Mouse (Mus musculus): ENCODE data around the gene Wdr78. TPM values are rescaled to one million over a fixed set of nuclear protein-coding genes. Genes with fewer than 3 reads are reported as not detected.

Gene Wdr78
- polyA plus RNA-seq, 1 experiment from 2014 or later: 2.2 TPM

DNA sequence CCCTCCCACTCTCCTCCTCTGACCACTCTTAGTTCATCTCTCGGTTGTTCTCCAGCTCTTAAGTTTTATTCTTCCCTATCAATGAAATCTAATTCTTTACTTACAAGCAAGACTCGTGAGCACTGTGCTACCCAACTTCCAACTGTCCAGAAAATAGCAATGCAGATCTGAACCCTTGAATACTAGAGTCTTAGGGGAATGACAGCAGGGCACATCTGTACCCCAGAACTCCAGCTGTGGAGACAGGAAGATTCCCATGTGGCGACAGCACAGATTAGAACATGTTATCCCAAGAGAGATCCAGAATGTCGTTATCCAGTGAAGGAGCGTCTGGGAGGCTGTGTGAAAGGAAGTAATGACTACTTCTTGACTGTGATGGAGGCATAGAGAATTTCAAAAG is 108.1 kb downstream of the Wdr78 start:
- no peak overlapping the region for H3K4me2 ChIP-seq
- no peak overlapping the region for H3K9ac ChIP-seq (ENCODE audit: low read depth, low read length)
- peaks cover 3% of the 10 kb centered on the region; the same call in 1 of the 2 replicates for H3K4me1 ChIP-seq (ENCODE audit: control insufficient read depth, insufficient read depth, low read length)
- H3K27me3 ChIP-seq (ENCODE audit: control insufficient read depth, insufficient read depth, low read length): no peaks in the 10 kb centered on the region
- 58% methylated on average over 5 of the region's 5 CpGs for WGBS (ENCODE audit: insufficient replicate concordance)
- H3K27ac ChIP-seq (ENCODE audit: low read depth, low read length): no peak overlapping the region
- no peaks in the 10 kb centered on the region for H3K9me3 ChIP-seq (replicated peaks; ENCODE audit: control insufficient read depth, low read length)
- ATAC-seq (replicated peaks; ENCODE audit: insufficient number of reproducible peaks, low FRiP score, low TSS enrichment): no peak
- H3K4me3 ChIP-seq (ENCODE audit: low read depth, low read length): no peak overlapping the region
- no peaks in the 10 kb centered on the region for H3K36me3 ChIP-seq (ENCODE audit: control insufficient read depth, insufficient read depth, low read length)

DNA sequence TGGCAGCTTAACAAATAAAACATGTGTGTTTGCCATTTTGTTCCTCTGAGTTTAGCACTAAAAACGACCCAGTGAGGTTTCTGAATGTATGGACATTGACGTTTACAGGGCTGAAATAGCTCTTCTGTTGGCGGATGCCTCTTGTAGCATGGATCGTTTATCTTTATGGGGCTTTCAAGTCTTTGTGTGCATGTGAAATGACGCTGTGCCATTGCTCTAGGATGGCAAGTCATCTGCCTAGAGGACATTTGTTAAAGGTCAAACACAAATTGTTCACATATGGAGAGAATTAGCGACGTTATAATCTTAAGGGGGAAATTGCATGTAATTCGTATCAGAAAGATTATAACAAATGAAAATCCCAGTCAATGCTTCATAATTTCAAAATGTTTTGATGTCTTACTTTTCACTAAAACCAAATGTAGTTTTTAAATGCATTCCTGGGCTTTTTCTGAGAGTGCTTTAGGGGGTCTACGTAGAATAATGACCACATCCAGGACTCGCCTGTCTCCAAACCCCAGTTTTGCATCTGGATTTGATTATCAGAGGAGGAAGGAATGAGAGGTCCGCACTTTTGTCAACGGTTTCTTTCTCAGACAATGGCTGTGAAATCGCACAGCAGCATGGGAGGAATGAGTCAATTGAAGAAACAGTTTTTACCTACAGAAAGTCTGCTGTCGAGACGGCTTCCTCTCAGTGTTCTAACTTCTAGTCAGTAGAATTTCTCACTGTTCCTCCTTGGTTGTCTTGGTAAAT is 109.0 kb downstream of the Wdr78 start:
- H3K4me2 ChIP-seq: no peak overlapping the region
- H3K27ac ChIP-seq (ENCODE audit: low read depth, low read length): no peak overlapping the region
- no peak overlapping the region for H3K4me3 ChIP-seq (ENCODE audit: low read depth, low read length)
- H3K4me1 ChIP-seq (ENCODE audit: control insufficient read depth, insufficient read depth, low read length): peaks cover 3% of the 10 kb centered on the region; the same call in 1 of the 2 replicates
- WGBS (ENCODE audit: insufficient replicate concordance): 57% methylated on average over 15 of the region's 15 CpGs
- no peak for ATAC-seq (replicated peaks; ENCODE audit: insufficient number of reproducible peaks, low FRiP score, low TSS enrichment)
- no peaks in the 10 kb centered on the region for H3K36me3 ChIP-seq (ENCODE audit: control insufficient read depth, insufficient read depth, low read length)
- H3K27me3 ChIP-seq (ENCODE audit: control insufficient read depth, insufficient read depth, low read length): no peaks in the 10 kb centered on the region
- H3K9ac ChIP-seq (ENCODE audit: low read depth, low read length): no peak overlapping the region
- no peaks in the 10 kb centered on the region for H3K9me3 ChIP-seq (replicated peaks; ENCODE audit: control insufficient read depth, low read length)

DNA sequence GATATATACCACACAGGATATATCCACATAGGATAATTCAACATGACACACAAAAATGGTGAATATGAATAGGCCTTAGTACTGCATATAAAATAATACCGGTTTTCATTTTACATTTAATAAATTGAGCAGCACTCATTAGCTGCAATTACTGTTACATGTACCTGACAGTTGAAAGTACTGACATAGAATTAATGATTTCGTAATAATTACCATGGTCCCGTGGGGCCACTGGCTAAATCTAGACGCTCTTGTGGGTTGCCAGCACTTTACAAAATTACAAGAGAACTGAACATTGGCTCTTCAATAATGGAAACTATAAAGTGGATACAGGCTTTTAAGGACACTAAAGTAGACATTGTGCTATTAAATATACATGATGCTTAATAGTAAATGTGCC is 109.7 kb downstream of the Wdr78 start:
- Histone ChIP-seq H3K27ac (ENCODE audit: low read depth, low read length) (no peak overlapping the region), H3K36me3 (ENCODE audit: control insufficient read depth, insufficient read depth, low read length) (no peaks in the 10 kb centered on the region), H3K9me3 (replicated peaks; ENCODE audit: control insufficient read depth, low read length) (no peaks in the 10 kb centered on the region), H3K4me2 (no peak overlapping the region), H3K27me3 (ENCODE audit: control insufficient read depth, insufficient read depth, low read length) (no peaks in the 10 kb centered on the region), H3K4me3 (ENCODE audit: low read depth, low read length) (no peak overlapping the region), H3K4me1 (ENCODE audit: control insufficient read depth, insufficient read depth, low read length) (peaks cover 3% of the 10 kb centered on the region; the same call in 1 of the 2 replicates), H3K9ac (ENCODE audit: low read depth, low read length) (no peak overlapping the region)
- ATAC-seq (replicated peaks; ENCODE audit: insufficient number of reproducible peaks, low FRiP score, low TSS enrichment): no peak
- 77% methylated on average over 4 of the region's 4 CpGs for WGBS (ENCODE audit: insufficient replicate concordance)

DNA sequence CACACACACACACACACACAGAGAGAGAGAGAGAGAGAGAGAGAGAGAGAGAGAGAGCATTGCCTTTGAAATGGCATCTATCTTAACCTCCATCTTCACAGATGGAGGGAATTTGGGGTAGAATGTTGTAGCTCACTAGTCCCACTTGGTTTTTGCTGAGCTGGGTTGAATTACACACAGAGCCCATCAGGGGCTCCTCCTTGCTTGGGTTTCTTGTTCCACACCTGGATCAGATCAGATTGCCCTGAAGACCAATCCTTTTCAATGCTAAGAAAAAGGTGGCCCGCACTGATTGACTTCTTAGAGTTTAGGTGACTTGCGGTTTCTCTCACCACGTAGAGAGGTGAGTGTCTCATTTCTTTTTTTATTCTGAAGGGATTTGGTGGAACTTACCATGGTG is 122.7 kb downstream of the Wdr78 start:
- H3K27ac ChIP-seq (ENCODE audit: low read depth, low read length): no peak overlapping the region
- WGBS (ENCODE audit: insufficient replicate concordance): 92% methylated on average over 3 of the region's 3 CpGs

DNA sequence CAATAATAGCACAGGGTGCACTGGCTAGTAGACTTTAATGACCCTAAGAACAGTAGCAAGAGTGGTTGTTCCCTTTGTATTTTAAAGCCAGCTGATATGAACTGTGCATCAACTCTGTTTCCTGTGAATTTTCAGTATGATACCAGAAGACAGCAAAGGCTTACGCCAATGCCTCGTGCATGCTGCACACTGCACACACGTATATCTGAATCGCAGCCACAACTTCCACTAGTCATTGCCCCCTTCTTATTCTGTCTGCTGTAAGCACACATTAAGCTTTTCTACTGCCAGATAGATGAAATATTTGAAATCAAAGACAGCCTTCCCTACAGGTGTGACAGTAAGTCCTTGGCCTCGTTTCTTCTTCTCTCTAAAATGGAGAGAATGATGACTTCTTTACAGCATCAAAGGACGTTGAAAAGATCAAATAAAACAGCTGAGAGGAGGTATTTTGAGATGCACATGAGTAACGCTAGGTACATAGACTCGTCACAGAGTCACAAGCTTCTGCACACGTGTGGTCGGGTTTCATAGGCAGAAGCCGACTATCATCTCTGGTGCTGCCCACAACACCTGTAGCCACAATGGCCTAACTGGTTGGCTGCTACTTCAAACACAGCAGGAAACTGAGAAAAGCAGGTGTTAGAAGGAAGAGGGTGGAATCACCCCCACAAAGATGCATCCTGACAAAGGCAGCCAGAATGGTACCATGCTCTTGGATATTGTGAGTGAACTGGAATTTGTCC is 123.6 kb downstream of the Wdr78 start:
- Histone ChIP-seq H3K4me2 (no peak overlapping the region), H3K9me3 (replicated peaks; ENCODE audit: control insufficient read depth, low read length) (no peaks in the 10 kb centered on the region), H3K4me3 (ENCODE audit: low read depth, low read length) (no peak overlapping the region), H3K36me3 (ENCODE audit: control insufficient read depth, insufficient read depth, low read length) (no peaks in the 10 kb centered on the region), H3K9ac (ENCODE audit: low read depth, low read length) (no peak overlapping the region), H3K4me1 (ENCODE audit: control insufficient read depth, insufficient read depth, low read length) (no peaks in the 10 kb centered on the region), H3K27me3 (ENCODE audit: control insufficient read depth, insufficient read depth, low read length) (no peaks in the 10 kb centered on the region), H3K27ac (ENCODE audit: low read depth, low read length) (no peak overlapping the region)
- no peak for ATAC-seq (replicated peaks; ENCODE audit: insufficient number of reproducible peaks, low FRiP score, low TSS enrichment)
- 82% methylated on average over 11 of the region's 11 CpGs for WGBS (ENCODE audit: insufficient replicate concordance)

More for the DNA sequence above, 122.7 kb downstream of the Wdr78 start:
- H3K4me3 ChIP-seq (ENCODE audit: low read depth, low read length): no peak overlapping the region
- no peak overlapping the region for H3K9ac ChIP-seq (ENCODE audit: low read depth, low read length)
- H3K4me1 ChIP-seq (ENCODE audit: control insufficient read depth, insufficient read depth, low read length): no peaks in the 10 kb centered on the region
- H3K27me3 ChIP-seq (ENCODE audit: control insufficient read depth, insufficient read depth, low read length): no peaks in the 10 kb centered on the region
- H3K4me2 ChIP-seq: no peak overlapping the region
- no peaks in the 10 kb centered on the region for H3K36me3 ChIP-seq (ENCODE audit: control insufficient read depth, insufficient read depth, low read length)
- ATAC-seq (replicated peaks; ENCODE audit: insufficient number of reproducible peaks, low FRiP score, low TSS enrichment): no peak
- H3K9me3 ChIP-seq (replicated peaks; ENCODE audit: control insufficient read depth, low read length): no peaks in the 10 kb centered on the region

DNA sequence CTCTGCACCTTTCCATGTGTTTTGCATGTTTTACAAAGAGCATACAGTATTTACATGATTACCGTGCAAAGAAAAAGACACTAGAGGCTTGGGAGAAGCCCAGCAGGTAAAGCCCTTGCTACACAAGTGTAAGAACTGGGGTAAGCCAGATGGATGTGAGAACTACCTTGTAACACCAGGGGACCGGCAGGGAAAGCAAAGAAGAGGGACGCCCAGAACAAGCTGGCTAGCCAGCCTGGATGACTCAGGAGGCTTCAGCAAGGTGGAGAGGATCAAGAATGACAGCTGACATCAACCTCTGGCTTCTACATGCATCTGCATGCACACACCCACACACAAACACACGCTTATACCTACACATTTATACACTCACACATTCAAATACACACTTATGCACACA is 124.3 kb downstream of the Wdr78 start:
- WGBS (ENCODE audit: insufficient replicate concordance): 64% methylated on average over 4 of the region's 4 CpGs
- Histone ChIP-seq H3K4me2 (no peak overlapping the region), H3K4me1 (ENCODE audit: control insufficient read depth, insufficient read depth, low read length) (no peaks in the 10 kb centered on the region), H3K9me3 (replicated peaks; ENCODE audit: control insufficient read depth, low read length) (no peaks in the 10 kb centered on the region), H3K27me3 (ENCODE audit: control insufficient read depth, insufficient read depth, low read length) (no peaks in the 10 kb centered on the region), H3K27ac (ENCODE audit: low read depth, low read length) (no peak overlapping the region), H3K36me3 (ENCODE audit: control insufficient read depth, insufficient read depth, low read length) (no peaks in the 10 kb centered on the region), H3K4me3 (ENCODE audit: low read depth, low read length) (no peak overlapping the region), H3K9ac (ENCODE audit: low read depth, low read length) (no peak overlapping the region)
- ATAC-seq (replicated peaks; ENCODE audit: insufficient number of reproducible peaks, low FRiP score, low TSS enrichment): no peak

DNA sequence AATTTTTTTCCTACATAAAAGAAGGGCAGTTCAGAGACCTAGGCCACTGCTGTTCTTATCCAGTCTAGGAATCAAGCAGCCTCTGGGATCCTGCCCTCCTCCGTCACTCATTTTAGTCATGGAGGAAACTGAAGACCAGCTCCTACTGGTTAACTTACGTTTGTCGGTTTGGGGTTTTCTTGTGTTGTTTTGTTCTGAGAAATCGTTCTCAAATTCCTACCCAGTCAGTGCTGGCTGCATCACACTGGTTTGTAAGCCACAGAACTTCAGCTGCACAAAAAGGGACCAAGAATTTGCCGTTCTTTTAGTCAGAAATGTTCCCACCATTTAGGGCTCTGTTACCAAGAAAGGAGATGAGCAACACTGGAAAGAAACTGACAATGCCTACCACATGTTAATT is 125.0 kb downstream of the Wdr78 start:
- Histone ChIP-seq H3K27me3 (ENCODE audit: control insufficient read depth, insufficient read depth, low read length) (no peaks in the 10 kb centered on the region), H3K4me1 (ENCODE audit: control insufficient read depth, insufficient read depth, low read length) (no peaks in the 10 kb centered on the region), H3K36me3 (ENCODE audit: control insufficient read depth, insufficient read depth, low read length) (no peaks in the 10 kb centered on the region), H3K9me3 (replicated peaks; ENCODE audit: control insufficient read depth, low read length) (no peaks in the 10 kb centered on the region), H3K4me3 (ENCODE audit: low read depth, low read length) (no peak overlapping the region), H3K9ac (ENCODE audit: low read depth, low read length) (no peak overlapping the region), H3K4me2 (no peak overlapping the region), H3K27ac (ENCODE audit: low read depth, low read length) (no peak overlapping the region)
- WGBS (ENCODE audit: insufficient replicate concordance): 75% methylated on average over 5 of the region's 5 CpGs
- no peak for ATAC-seq (replicated peaks; ENCODE audit: insufficient number of reproducible peaks, low FRiP score, low TSS enrichment)

DNA sequence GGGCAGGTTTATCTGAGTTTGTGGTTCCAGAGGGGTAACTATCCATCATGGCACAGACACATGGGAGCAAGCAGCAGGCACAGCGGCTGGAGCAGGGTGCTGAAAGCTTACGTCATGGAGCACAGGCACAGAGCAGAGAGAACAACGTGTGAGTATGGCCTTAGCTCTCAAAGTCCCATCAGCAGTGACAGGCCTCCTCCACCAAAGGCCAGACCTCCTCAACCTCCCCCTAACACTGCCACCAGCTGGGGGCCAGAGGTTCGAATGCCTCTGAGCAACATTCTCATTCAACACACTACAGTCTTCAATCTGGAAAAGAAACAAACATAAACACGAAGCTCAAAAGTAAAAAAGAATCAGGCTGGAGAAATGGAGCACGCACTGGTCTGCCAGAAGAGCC is 125.8 kb downstream of the Wdr78 start:
- no peak for ATAC-seq (replicated peaks; ENCODE audit: insufficient number of reproducible peaks, low FRiP score, low TSS enrichment)
- no peaks in the 10 kb centered on the region for H3K27me3 ChIP-seq (ENCODE audit: control insufficient read depth, insufficient read depth, low read length)
- no peaks in the 10 kb centered on the region for H3K4me1 ChIP-seq (ENCODE audit: control insufficient read depth, insufficient read depth, low read length)
- no peak overlapping the region for H3K4me3 ChIP-seq (ENCODE audit: low read depth, low read length)
- H3K9ac ChIP-seq (ENCODE audit: low read depth, low read length): no peak overlapping the region
- no peak overlapping the region for H3K27ac ChIP-seq (ENCODE audit: low read depth, low read length)
- H3K4me2 ChIP-seq: no peak overlapping the region
- no peaks in the 10 kb centered on the region for H3K9me3 ChIP-seq (replicated peaks; ENCODE audit: control insufficient read depth, low read length)
- no peaks in the 10 kb centered on the region for H3K36me3 ChIP-seq (ENCODE audit: control insufficient read depth, insufficient read depth, low read length)
- WGBS (ENCODE audit: insufficient replicate concordance): 60% methylated on average over 6 of the region's 6 CpGs

Measured in heart, embryonic 11.5 days (tissue).